Mouse (Mus musculus) G1E (cell line): Measurements from ENCODE around the gene Drap1. TPM values are rescaled to one million over a fixed set of nuclear protein-coding genes. Genes with fewer than 3 reads are reported as not detected.

Experiments used
- ATAC-seq: 2 replicates; pipeline ENCODE4 v1.8.0; 2016; ENCODE audit warnings: mild to moderate bottlenecking; ENCODE audit not compliant: insufficient number of reproducible peaks, poor library complexity, low FRiP score, severe bottlenecking; ENCODE audit errors: extremely low read depth
- DNase-seq: peaks from one replicate; pipeline ENCODE4 v3.0.0; 2012; ENCODE audit warnings: low spot score
- H3K27me3 ChIP-seq: 2 replicates; pipeline ENCODE4 v1.6.1; 2012; ENCODE audit warnings: mild to moderate bottlenecking, low read length, inconsistent platforms; ENCODE audit not compliant: insufficient read depth
- H3K36me3 ChIP-seq: replicated peaks from 2 replicates; pipeline ENCODE3; 2012; ENCODE audit warnings: mild to moderate bottlenecking, inconsistent platforms
- H3K4me1 ChIP-seq: 2 replicates; pipeline ENCODE4 v1.6.1; 2012; ENCODE audit warnings: low read depth, low read length, inconsistent platforms, mixed read lengths; ENCODE audit not compliant: insufficient read depth
- H3K4me3 ChIP-seq: 2 replicates; pipeline ENCODE4 v1.5.1; 2012; ENCODE audit warnings: low read depth, mild to moderate bottlenecking, inconsistent platforms, low read length, moderate library complexity, mixed read lengths
- H3K9me3 ChIP-seq: replicated peaks from 2 replicates; pipeline ENCODE4 v1.6.1; 2012; ENCODE audit warnings: inconsistent platforms
- CTCF ChIP-seq: IDR thresholded peaks from 2 replicates; pipeline ENCODE4 v1.5.1; 2012; ENCODE audit warnings: low read depth, low read length, inconsistent platforms, mixed read lengths
- GATA1 ChIP-seq: IDR thresholded peaks from 2 replicates; pipeline ENCODE4 v1.6.1; 2012; ENCODE audit warnings: borderline replicate concordance, low read length, inconsistent platforms, mixed read lengths
- GATA2 ChIP-seq: IDR thresholded peaks from 2 replicates; pipeline ENCODE4 v1.6.1; 2012; ENCODE audit warnings: low read depth, low read length, inconsistent platforms, borderline replicate concordance
- POLR2AphosphoS5 ChIP-seq: IDR thresholded peaks from 2 replicates; pipeline ENCODE4 v1.6.1; 2012; ENCODE audit warnings: low read depth, low read length, inconsistent platforms; ENCODE audit not compliant: insufficient replicate concordance
- TAL1 ChIP-seq: conservative IDR thresholded peaks from 2 replicates; pipeline ENCODE4 v1.6.1; 2012; ENCODE audit warnings: low read depth, low read length, inconsistent platforms, mixed read lengths
- polyA plus RNA-seq: library from polyadenylated mRNA; stranded (reverse); fragments of >175 nt; gene quantifications from 2 replicates; pipeline ENCODE4 v1.2.3, GENCODE M21; 2012
- total RNA-seq, 2 experiments: library from RNA; stranded (forward) in 1 of 2; stranded (reverse) in 1 of 2; fragments of 200-1000 nt in 1 of 2; fragments of >200 nt in 1 of 2; fragmentation: Nextera tagmentation in 1 of 2; gene quantifications; 2 replicates each; pipeline ENCODE4 v1.2.3; 2014 to 2017

The Drap1 gene
- total and polyA plus RNA-seq, 3 experiments, result 46.0 to 305 (median 81.5) TPM

- Histone ChIP-seq H3K4me3 (peak overlapping the region; percentile 70; the same call in 1 of the 2 replicates), H3K27me3 (peaks cover 26% of the 10 kb centered on the region), H3K36me3 (peaks cover 15% of the 10 kb centered on the region), H3K9me3 (no peaks in the 10 kb centered on the region), H3K4me1 (peaks cover 26% of the 10 kb centered on the region)
- DNase-seq (no peak), ATAC-seq (no peak)
- no peak for TF ChIP-seq GATA2
- no peak for TF ChIP-seq POLR2AphosphoS5
- no peak for TF ChIP-seq GATA1
- TF ChIP-seq CTCF, result no peak
- TF ChIP-seq TAL1, result no peak
These were observed 9.2 kb upstream of the Drap1 start for GRCm38 (mm10) chr19:5433951-5434350.

GRCm38 (mm10) chr19:5432992-5433852, 8.4 kb upstream of the Drap1 start:
- H3K36me3 ChIP-seq, result peaks cover 21% of the 10 kb centered on the region
- DNase-seq (peak; percentile 52), ATAC-seq (peak; percentile 28; the same call in 1 of the 2 replicates)
- H3K4me1 ChIP-seq, result peaks cover 28% of the 10 kb centered on the region
- TF ChIP-seq GATA1, result no peak
- TF ChIP-seq CTCF, result no peak
- TF ChIP-seq TAL1, result no peak
- TF ChIP-seq GATA2, result no peak
- no peak for TF ChIP-seq POLR2AphosphoS5
- H3K9me3 ChIP-seq, result no peaks in the 10 kb centered on the region
- peak overlapping the region; percentile 70 for H3K4me3 ChIP-seq
- peaks cover 26% of the 10 kb centered on the region for H3K27me3 ChIP-seq

- peaks cover 21% of the 10 kb centered on the region for H3K27me3 ChIP-seq
These were observed 7.2 kb upstream of the Drap1 start for GRCm38 (mm10) chr19:5431911-5432464.

GRCm38 (mm10) chr19:5430408-5430807, 5.6 kb upstream of the Drap1 start:
- H3K36me3 ChIP-seq, result peaks cover 44% of the 10 kb centered on the region
- no peaks in the 10 kb centered on the region for H3K9me3 ChIP-seq
- H3K4me1 ChIP-seq, result peaks cover 50% of the 10 kb centered on the region
- ATAC-seq (no peak), DNase-seq (no peak)
- TF ChIP-seq POLR2AphosphoS5 (no peak), CTCF (no peak), TAL1 (no peak), GATA2 (no peak), GATA1 (no peak)
- no peak overlapping the region for H3K4me3 ChIP-seq
- H3K27me3 ChIP-seq, result peaks cover 16% of the 10 kb centered on the region

More at GRCm38 (mm10) chr19:5431911-5432464, 7.2 kb upstream of the Drap1 start:
- peaks cover 31% of the 10 kb centered on the region for H3K36me3 ChIP-seq
- no peak overlapping the region for H3K4me3 ChIP-seq
- ATAC-seq (no peak), DNase-seq (no peak)
- no peaks in the 10 kb centered on the region for H3K9me3 ChIP-seq
- TF ChIP-seq CTCF (no peak), GATA2 (no peak), GATA1 (no peak), TAL1 (no peak), POLR2AphosphoS5 (no peak)
- H3K4me1 ChIP-seq, result peaks cover 36% of the 10 kb centered on the region

GRCm38 (mm10) chr19:5429806-5430205, 5.0 kb upstream of the Drap1 start:
- H3K27me3 ChIP-seq, result peaks cover 11% of the 10 kb centered on the region
- TF ChIP-seq GATA1, result no peak
- TF ChIP-seq TAL1, result no peak
- no peak for TF ChIP-seq POLR2AphosphoS5
- no peak for TF ChIP-seq GATA2
- no peak for TF ChIP-seq CTCF
- no peak for DNase-seq
- no peaks in the 10 kb centered on the region for H3K9me3 ChIP-seq
- H3K36me3 ChIP-seq, result peaks cover 44% of the 10 kb centered on the region
- no peak overlapping the region for H3K4me3 ChIP-seq
- H3K4me1 ChIP-seq, result peaks cover 50% of the 10 kb centered on the region
- no peak for ATAC-seq

- H3K36me3 ChIP-seq, result peaks cover 44% of the 10 kb centered on the region
- peaks cover 46% of the 10 kb centered on the region for H3K4me1 ChIP-seq
- no peaks in the 10 kb centered on the region for H3K9me3 ChIP-seq
- peaks cover 7% of the 10 kb centered on the region for H3K27me3 ChIP-seq
- no peak for ATAC-seq
- no peak for TF ChIP-seq GATA1
- no peak for TF ChIP-seq TAL1
- TF ChIP-seq POLR2AphosphoS5, result no peak
- TF ChIP-seq GATA2, result no peak
- no peak for TF ChIP-seq CTCF
- no peak for DNase-seq
- no peak overlapping the region for H3K4me3 ChIP-seq
These were observed 4.4 kb upstream of the Drap1 start for GRCm38 (mm10) chr19:5429219-5429618.
